Mouse (Mus musculus) E14TG2a.4 (cell line): Measurements from ENCODE around the gene Slc22a20.

Experiments
- H3K27me3 ChIP-seq: 2 replicates; pipeline ENCODE4 v1.6.1; 2014; ENCODE audit warnings: low read length, control low read depth; ENCODE audit not compliant: insufficient read depth
- H3K36me3 ChIP-seq: 2 replicates; pipeline ENCODE4 v1.6.1; 2014; ENCODE audit warnings: low read length, control low read depth; ENCODE audit not compliant: insufficient read depth
- H3K4me1 ChIP-seq: replicated peaks from 2 replicates; pipeline ENCODE4 v1.6.1; 2014; ENCODE audit warnings: low read depth, low read length, control low read depth
- H3K4me3 ChIP-seq: replicated peaks from 2 replicates; pipeline ENCODE4 v1.5.1; 2014; ENCODE audit warnings: mild to moderate bottlenecking, low read length
- H3K9me3 ChIP-seq: 2 replicates; pipeline ENCODE4 v1.6.1; 2014; ENCODE audit warnings: low read length, control low read depth
- CTCF ChIP-seq: conservative IDR thresholded peaks from 2 replicates; pipeline ENCODE4 v1.5.1; 2014; ENCODE audit warnings: low read length
- NANOG ChIP-seq: IDR thresholded peaks from 2 replicates; pipeline ENCODE4 v1.6.1; 2014; ENCODE audit warnings: borderline replicate concordance, low read length, mixed read lengths
- POU5F1 ChIP-seq: IDR thresholded peaks from 2 replicates; pipeline ENCODE4 v1.6.1; 2014; ENCODE audit warnings: low read length, borderline replicate concordance

Slc22a20 gene

GRCm38 (mm10) chr19:5986043-5986442, at the start of gene Slc22a20:
Gene Slc22a20, minus strand, starts transcription at chr19:5986143.
- Histone ChIP-seq H3K4me1 (peaks cover 59% of the 10 kb centered on the region), H3K27me3 (no peaks in the 10 kb centered on the region), H3K9me3 (no peaks in the 10 kb centered on the region), H3K4me3 (0 out of 2 replicates have a peak within 1 kb of the TSS, but pooled peaks have one; percentile 32), H3K36me3 (peaks cover 10% of the 10 kb centered on the region)
- TF ChIP-seq NANOG (no peak), CTCF (no peak), POU5F1 (no peak)

- peaks cover 40% of the 10 kb centered on the region for H3K4me1 ChIP-seq
- H3K36me3 ChIP-seq: no peaks in the 10 kb centered on the region
- TF ChIP-seq NANOG (no peak), POU5F1 (no peak), CTCF (no peak)
Measured at GRCm38 (mm10) chr19:6030520-6031280, 44.8 kb upstream of the Slc22a20 start.

GRCm38 (mm10) chr19:6029426-6029825, 43.5 kb upstream of the Slc22a20 start:
- Histone ChIP-seq H3K4me3 (peak overlapping the region; percentile 21; the same call in 1 of the 2 replicates), H3K4me1 (peaks cover 40% of the 10 kb centered on the region), H3K9me3 (no peaks in the 10 kb centered on the region), H3K27me3 (peaks cover 3% of the 10 kb centered on the region; the same call in 1 of the 2 replicates), H3K36me3 (no peaks in the 10 kb centered on the region)
- TF ChIP-seq NANOG: no peak
- no peak for TF ChIP-seq POU5F1
- no peak for TF ChIP-seq CTCF

More at GRCm38 (mm10) chr19:6030520-6031280, 44.8 kb upstream of the Slc22a20 start:
- Histone ChIP-seq H3K9me3 (no peaks in the 10 kb centered on the region), H3K4me3 (peak overlapping the region; percentile 10; the same call in 1 of the 2 replicates), H3K27me3 (peaks cover 3% of the 10 kb centered on the region; the same call in 1 of the 2 replicates)

GRCm38 (mm10) chr19:6028991-6029390, 43.0 kb upstream of the Slc22a20 start:
- H3K4me3 ChIP-seq: peak overlapping the region; percentile 21; the same call in 1 of the 2 replicates
- H3K9me3 ChIP-seq: no peaks in the 10 kb centered on the region
- H3K27me3 ChIP-seq: peaks cover 3% of the 10 kb centered on the region; the same call in 1 of the 2 replicates
- TF ChIP-seq CTCF (no peak), POU5F1 (no peak), NANOG (no peak)
- peaks cover 44% of the 10 kb centered on the region for H3K4me1 ChIP-seq
- no peaks in the 10 kb centered on the region for H3K36me3 ChIP-seq

GRCm38 (mm10) chr19:6023930-6024329, 38.0 kb upstream of the Slc22a20 start:
- Histone ChIP-seq H3K4me3 (peak overlapping the region; percentile 47), H3K27me3 (no peaks in the 10 kb centered on the region; the same call in 1 of the 2 replicates), H3K36me3 (no peaks in the 10 kb centered on the region), H3K9me3 (no peaks in the 10 kb centered on the region), H3K4me1 (peaks cover 45% of the 10 kb centered on the region)
- TF ChIP-seq NANOG: no peak
- TF ChIP-seq POU5F1: no peak
- no peak for TF ChIP-seq CTCF

- Histone ChIP-seq H3K36me3 (no peaks in the 10 kb centered on the region), H3K9me3 (no peaks in the 10 kb centered on the region), H3K4me1 (peaks cover 46% of the 10 kb centered on the region), H3K4me3 (peak overlapping the region; percentile 47), H3K27me3 (no peaks in the 10 kb centered on the region; the same call in 1 of the 2 replicates)
- TF ChIP-seq CTCF: no peak
- TF ChIP-seq POU5F1: no peak
- TF ChIP-seq NANOG: no peak
Measured at GRCm38 (mm10) chr19:6023059-6023458, 37.1 kb upstream of the Slc22a20 start.

- H3K4me3 ChIP-seq: no peak overlapping the region
- TF ChIP-seq NANOG (no peak), CTCF (no peak), POU5F1 (no peak)
- peaks cover 7% of the 10 kb centered on the region for H3K27me3 ChIP-seq
- H3K36me3 ChIP-seq: no peaks in the 10 kb centered on the region
- H3K9me3 ChIP-seq: no peaks in the 10 kb centered on the region
- H3K4me1 ChIP-seq: peaks cover 64% of the 10 kb centered on the region
Measured at GRCm38 (mm10) chr19:6020276-6020675, 34.3 kb upstream of the Slc22a20 start.

GRCm38 (mm10) chr19:6018142-6019089, 32.5 kb upstream of the Slc22a20 start:
- Histone ChIP-seq H3K36me3 (peaks cover 2% of the 10 kb centered on the region; the same call in 1 of the 2 replicates), H3K4me1 (peaks cover 69% of the 10 kb centered on the region), H3K4me3 (peak overlapping the region; percentile 60), H3K9me3 (no peaks in the 10 kb centered on the region), H3K27me3 (peaks cover 18% of the 10 kb centered on the region)
- peak; percentile 97 for TF ChIP-seq CTCF
- no peak for TF ChIP-seq NANOG
- no peak for TF ChIP-seq POU5F1
